In the genomic region with DNA sequence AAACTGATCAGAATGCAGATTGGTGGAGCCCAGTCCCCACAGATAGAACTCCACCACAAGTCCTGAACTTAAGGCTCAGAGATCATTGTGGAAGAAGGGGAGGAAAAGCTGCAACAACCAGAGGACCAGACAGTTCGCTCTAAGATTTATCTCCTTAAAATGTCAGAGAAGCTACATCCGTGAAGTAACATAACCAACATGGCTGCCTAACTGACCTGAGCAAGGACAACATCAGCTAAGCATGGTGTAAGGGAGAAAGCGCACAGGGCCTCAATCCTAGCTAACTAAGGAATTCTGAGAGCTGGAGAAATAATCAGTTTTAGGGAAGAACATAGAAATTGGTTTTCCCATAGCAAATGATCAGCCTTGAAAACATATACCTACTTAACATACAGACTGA, we compare ENCODE assay signal across 8 mouse cellular contexts. TPM values are rescaled to one million over a fixed set of nuclear protein-coding genes. Genes with fewer than 3 reads are reported as not detected.
DNase-seq lines count a peak whose midpoint lies in the region; ATAC-seq and TF ChIP-seq lines count a peak whose summit lies in the region.

No protein-coding gene starts in this region.

- H3K4me2 ChIP-seq in lung, embryonic 15.5 days, result peak overlapping the region; percentile 59
- H3K4me2 ChIP-seq in limb, embryonic 14.5 days (replicated peaks; ENCODE audit: low read depth, low read length, severe bottlenecking), result peak overlapping the region; percentile 56
- peak overlapping the region; percentile 69 for H3K4me2 ChIP-seq in stomach, embryonic 16.5 days (ENCODE audit: low read depth, low read length)

- no peaks in the 10 kb centered on the region for H3K9me3 ChIP-seq in lung, embryonic 15.5 days
- H3K9me3 ChIP-seq in forebrain, embryonic 10.5 days, result no peaks in the 10 kb centered on the region
- H3K9me3 ChIP-seq in limb, embryonic 14.5 days (ENCODE audit: control insufficient read depth, low read length), result no peaks in the 10 kb centered on the region
- no peaks in the 10 kb centered on the region for H3K9me3 ChIP-seq in stomach, embryonic 16.5 days (replicated peaks; ENCODE audit: control insufficient read depth, low read length)

- no peak for ATAC-seq in lung, embryonic 15.5 days (ENCODE audit: borderline replicate concordance, extremely low read depth, low FRiP score, low TSS enrichment)
- no peak for ATAC-seq in limb, embryonic 14.5 days (ENCODE audit: low FRiP score, low read depth)
- ATAC-seq in stomach, embryonic 16.5 days (ENCODE audit: insufficient read depth, low FRiP score), result no peak

- 61% methylated on average over 3 of the region's 3 CpGs for WGBS in lung, embryonic 15.5 days
- 77% methylated on average over 3 of the region's 3 CpGs for WGBS in forebrain, embryonic 10.5 days
- 68% methylated on average over 3 of the region's 3 CpGs for WGBS in limb, embryonic 14.5 days
- whole genome bisulfite sequencing in stomach, embryonic 16.5 days, result 67% methylated on average over 3 of the region's 3 CpGs

- DNase-seq in lung, postnatal 4 days, result no peak
- DNase-seq in forebrain, embryonic 10.5 days (ENCODE audit: extremely low spot score, low spot score), result no peak
- no peak for DNase-seq in limb, embryonic 14.5 days (ENCODE audit: low spot score)
- no peak for DNase-seq in urinary bladder, postnatal 25 days (ENCODE audit: low spot score)
- no peak for DNase-seq in kidney, postnatal 14 days
- DNase-seq in embryo, embryonic 10.5 days (ENCODE audit: low spot score), result no peak

- H3K36me3 ChIP-seq in lung, embryonic 15.5 days, result peaks cover 35% of the 10 kb centered on the region
- peaks cover 59% of the 10 kb centered on the region for H3K36me3 ChIP-seq in forebrain, embryonic 10.5 days (replicated peaks)
- peaks cover 36% of the 10 kb centered on the region for H3K36me3 ChIP-seq in limb, embryonic 14.5 days (ENCODE audit: control insufficient read depth, insufficient read depth, low read length)
- peaks cover 2% of the 10 kb centered on the region for H3K36me3 ChIP-seq in stomach, embryonic 16.5 days (ENCODE audit: control insufficient read depth, insufficient read depth, low read length)

- H3K9ac ChIP-seq in lung, embryonic 15.5 days, result peak overlapping the region; percentile 94
- peak overlapping the region; percentile 94 for H3K9ac ChIP-seq in limb, embryonic 14.5 days (ENCODE audit: low read depth, low read length, severe bottlenecking)
- H3K9ac ChIP-seq in stomach, embryonic 16.5 days (ENCODE audit: low read length), result peak overlapping the region; percentile 96; the same call in 1 of the 2 replicates

- no peak for TF ChIP-seq POLR2A in limb, embryonic 14.5 days (IDR thresholded peaks at IDR 0.05; ENCODE audit: borderline replicate concordance, extremely low read depth, insufficient read depth, insufficient read length)

- peaks cover 26% of the 10 kb centered on the region for H3K4me1 ChIP-seq in lung, embryonic 15.5 days
- H3K4me1 ChIP-seq in forebrain, embryonic 10.5 days, result peaks cover 25% of the 10 kb centered on the region
- H3K4me1 ChIP-seq in limb, embryonic 14.5 days (ENCODE audit: control insufficient read depth, insufficient read depth, low read length), result peaks cover 14% of the 10 kb centered on the region
- peaks cover 23% of the 10 kb centered on the region for H3K4me1 ChIP-seq in stomach, embryonic 16.5 days (ENCODE audit: control insufficient read depth, insufficient read depth, low read length)

- H3K4me3 ChIP-seq in lung, embryonic 15.5 days, result peak overlapping the region; percentile 90
- H3K4me3 ChIP-seq in forebrain, embryonic 10.5 days, result peak overlapping the region; percentile 73
- peak overlapping the region; percentile 94 for H3K4me3 ChIP-seq in limb, embryonic 14.5 days (replicated peaks; ENCODE audit: low read length)
- peak overlapping the region; percentile 97 for H3K4me3 ChIP-seq in stomach, embryonic 16.5 days (replicated peaks; ENCODE audit: low read length)

- no peaks in the 10 kb centered on the region for H3K27me3 ChIP-seq in lung, embryonic 15.5 days
- no peaks in the 10 kb centered on the region for H3K27me3 ChIP-seq in forebrain, embryonic 10.5 days (ENCODE audit: poor library complexity, severe bottlenecking)
- no peaks in the 10 kb centered on the region for H3K27me3 ChIP-seq in limb, embryonic 14.5 days (ENCODE audit: control insufficient read depth, insufficient read depth, low read length)
- no peaks in the 10 kb centered on the region for H3K27me3 ChIP-seq in stomach, embryonic 16.5 days (ENCODE audit: control insufficient read depth, insufficient read depth, low read length)

- peak overlapping the region; percentile 97 for H3K27ac ChIP-seq in lung, embryonic 15.5 days
- H3K27ac ChIP-seq in forebrain, embryonic 10.5 days, result peak overlapping the region; percentile 93
- H3K27ac ChIP-seq in limb, embryonic 14.5 days (replicated peaks; ENCODE audit: low read depth, low read length), result peak overlapping the region; percentile 95
- H3K27ac ChIP-seq in stomach, embryonic 16.5 days (ENCODE audit: low read length), result peak overlapping the region; percentile 98

RNA-seq across cellular contexts. Expression of gene Dnajc5, which starts 1.1 kb away (rescaled TPM):
- 84.8 and 87.4 TPM in 2 replicates for polyA plus RNA-seq in lung, embryonic 15.5 days (2015; fragmentation: Nextera tagmentation; extraction: Ambion mirVana)
- polyA plus RNA-seq in forebrain, embryonic 10.5 days (2016; fragmentation: Nextera tagmentation; extraction: Ambion mirVana), result 92.3 and 92.4 TPM in 2 replicates
- 72.5 and 91.8 TPM in 2 replicates for polyA plus RNA-seq in limb, embryonic 14.5 days (2012; rRNA removed)
- 75.7 and 85.5 TPM in 2 replicates for polyA plus RNA-seq in limb, embryonic 14.5 days (2014; fragmentation: Nextera tagmentation; extraction: Ambion mirVana)
- polyA plus RNA-seq in stomach, embryonic 16.5 days (2015; fragmentation: Nextera tagmentation; extraction: Ambion mirVana), result 77.5 and 84.9 TPM in 2 replicates

RNA-seq across cellular contexts. Expression of gene Tpd52l2, which starts 22.3 kb away (rescaled TPM):
- 155 and 160 TPM in 2 replicates for polyA plus RNA-seq in lung, embryonic 15.5 days (2015; fragmentation: Nextera tagmentation; extraction: Ambion mirVana)
- 151 and 158 TPM in 2 replicates for polyA plus RNA-seq in forebrain, embryonic 10.5 days (2016; fragmentation: Nextera tagmentation; extraction: Ambion mirVana)
- 108 and 123 TPM in 2 replicates for polyA plus RNA-seq in limb, embryonic 14.5 days (2012; rRNA removed)
- 172 and 177 TPM in 2 replicates for polyA plus RNA-seq in limb, embryonic 14.5 days (2014; fragmentation: Nextera tagmentation; extraction: Ambion mirVana)
- polyA plus RNA-seq in stomach, embryonic 16.5 days (2015; fragmentation: Nextera tagmentation; extraction: Ambion mirVana), result 139 and 142 TPM in 2 replicates

RNA-seq across cellular contexts. Expression of gene Abhd16b, which starts 26.2 kb away (rescaled TPM):
- 0.24 and 0.26 TPM in 2 replicates for polyA plus RNA-seq in lung, embryonic 15.5 days (2015; fragmentation: Nextera tagmentation; extraction: Ambion mirVana)
- 0.25 TPM in 1 of 2 replicates, not detected in the other for polyA plus RNA-seq in forebrain, embryonic 10.5 days (2016; fragmentation: Nextera tagmentation; extraction: Ambion mirVana)
- polyA plus RNA-seq in limb, embryonic 14.5 days (2012; rRNA removed), result not detected in 2 replicates
- polyA plus RNA-seq in limb, embryonic 14.5 days (2014; fragmentation: Nextera tagmentation; extraction: Ambion mirVana), result not detected in 2 replicates
- 0.12 and 0.16 TPM in 2 replicates for polyA plus RNA-seq in stomach, embryonic 16.5 days (2015; fragmentation: Nextera tagmentation; extraction: Ambion mirVana)

RNA-seq across cellular contexts. Expression of gene Zbtb46, which starts 60.0 kb away (rescaled TPM):
- polyA plus RNA-seq in lung, embryonic 15.5 days (2015; fragmentation: Nextera tagmentation; extraction: Ambion mirVana), result 12.5 and 14.6 TPM in 2 replicates
- polyA plus RNA-seq in forebrain, embryonic 10.5 days (2016; fragmentation: Nextera tagmentation; extraction: Ambion mirVana), result 17.5 and 18.3 TPM in 2 replicates
- 3.8 and 4.4 TPM in 2 replicates for polyA plus RNA-seq in limb, embryonic 14.5 days (2012; rRNA removed)
- 4.3 and 4.4 TPM in 2 replicates for polyA plus RNA-seq in limb, embryonic 14.5 days (2014; fragmentation: Nextera tagmentation; extraction: Ambion mirVana)
- polyA plus RNA-seq in stomach, embryonic 16.5 days (2015; fragmentation: Nextera tagmentation; extraction: Ambion mirVana), result 7.9 and 9.7 TPM in 2 replicates
